8 mouse cellular contexts compared by ENCODE assay signal in the genomic region with DNA sequence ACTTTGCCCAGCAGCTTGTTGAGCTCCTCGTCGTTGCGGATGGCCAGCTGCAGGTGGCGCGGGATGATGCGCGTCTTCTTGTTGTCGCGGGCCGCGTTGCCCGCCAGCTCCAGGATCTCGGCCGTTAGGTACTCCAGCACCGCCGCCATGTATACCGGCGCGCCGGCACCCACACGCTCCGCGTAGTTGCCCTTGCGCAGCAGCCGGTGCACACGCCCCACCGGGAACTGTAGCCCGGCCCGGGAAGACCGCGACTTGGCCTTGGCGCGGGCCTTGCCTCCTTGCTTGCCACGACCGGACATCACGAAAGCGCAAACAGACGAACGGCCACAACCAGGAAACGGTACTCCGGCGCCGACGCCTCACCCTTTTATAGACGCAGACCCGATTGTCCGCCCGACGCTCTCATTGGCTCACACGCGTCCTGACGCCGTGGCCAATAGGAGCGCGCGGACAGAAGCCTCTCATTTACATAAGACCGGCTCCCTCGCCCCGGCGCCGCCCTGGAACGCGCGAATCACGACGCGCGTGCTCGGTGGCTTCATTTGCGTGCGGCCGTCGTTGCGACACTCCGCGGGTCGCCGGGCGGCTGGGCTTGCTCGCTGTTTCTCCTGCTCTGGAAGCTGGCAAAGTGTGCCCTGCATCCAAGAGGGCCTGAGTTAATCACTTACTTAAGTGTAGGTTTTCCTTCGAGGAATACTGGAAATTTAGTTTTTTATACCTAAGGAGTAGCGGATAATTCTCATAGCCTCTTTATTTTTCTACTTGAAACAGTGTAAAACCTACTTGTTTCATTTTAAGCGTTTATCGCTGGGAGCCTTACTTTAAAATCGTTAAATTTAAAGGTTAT. TPM values are rescaled to one million over a fixed set of nuclear protein-coding genes. Genes with fewer than 3 reads are reported as not detected.
A peak's percentile ranks its signal among the peaks of the same experiment; 100 is the strongest.
DNase-seq lines count a peak whose midpoint lies in the region; ATAC-seq lines count a peak whose summit lies in the region.
"Not testable (repeated sequence)": the region's sequence is repeated elsewhere in the genome, so short reads cannot be mapped to it uniquely, and the experiment has no call there.

Hist2h2aa2 (minus strand) TSS at position 328 of the 850 bp plus-strand sequence.

- not testable (repeated sequence) for H3K9me3 ChIP-seq in intestine, embryonic 15.5 days

- H3K4me1 ChIP-seq in intestine, embryonic 15.5 days (replicated peaks), result peaks cover 20% of the 10 kb centered on the region

- ATAC-seq in activated CD4-positive, CD25-positive, alpha-beta regulatory T cell, adult 4 months, result peak; percentile 75
- ATAC-seq in intestine, embryonic 15.5 days, result peak; percentile 83
- peak; percentile 62 for ATAC-seq in megakaryocyte-erythroid progenitor cell, adult 5-6 weeks (replicated peaks; ENCODE audit: low FRiP score, low TSS enrichment, poor library complexity, severe bottlenecking)

- peak within 1 kb of the TSS; percentile 46 for H3K4me2 ChIP-seq in intestine, embryonic 15.5 days (replicated peaks)

- H3K27me3 ChIP-seq in intestine, embryonic 15.5 days (replicated peaks), result not testable (repeated sequence)

- not testable (repeated sequence) for H3K9ac ChIP-seq in intestine, embryonic 15.5 days

- H3K4me3 ChIP-seq in intestine, embryonic 15.5 days (replicated peaks), result peak within 1 kb of the TSS; percentile 31

- intact Hi-C loops in gastrocnemius, postnatal 36 days (cut with DNase I); left cerebral cortex, postnatal 14 days (cut with DNase I): not testable (repeated sequence)

- H3K27ac ChIP-seq in intestine, embryonic 15.5 days, result peak within 1 kb of the TSS; percentile 67

- H3K36me3 ChIP-seq in intestine, embryonic 15.5 days, result not testable (repeated sequence)

- WGBS in intestine, embryonic 15.5 days, result 3% methylated on average over 29 of the region's 85 CpGs

- DNase-seq in embryo, embryonic 11 days, result peak; percentile 81
- peak; percentile 93 to 98 for DNase-seq in gastrocnemius, postnatal 36 days
- DNase-seq in left cerebral cortex, postnatal 14 days (ENCODE audit: low spot score in 2 of 2), result peak; percentile 95 to 99
- DNase-seq in right cerebral cortex, postnatal 36 days (ENCODE audit: low spot score in 2 of 2), result peak; percentile 92 to 94
- peak; percentile 92 to 95 for DNase-seq in urinary bladder, postnatal 4 days (ENCODE audit: low spot score in 2 of 2)

RNA-seq across cellular contexts. Expression of gene Hist2h2aa2, which starts in this region (rescaled TPM):
- 10 to 100 TPM in 1 of 2 experiments, not detected in 1; 86.9 TPM for polyA plus RNA-seq in activated CD4-positive, CD25-positive, alpha-beta regulatory T cell, adult 4 months (2017; shearing (Covaris generic))
- total RNA-seq in gastrocnemius, postnatal 36 days (2021), result 100 to 1,000 TPM; 189 to 208 TPM
- 39.6 and 41.9 TPM in 2 replicates for polyA plus RNA-seq in intestine, embryonic 15.5 days (2015; fragmentation: Nextera tagmentation; extraction: Ambion mirVana)
- total RNA-seq in left cerebral cortex, postnatal 14 days (2021), result 100 to 1,000 TPM; 205 to 244 TPM
- 61.3 and 86.2 TPM in 2 replicates for total RNA-seq in megakaryocyte-erythroid progenitor cell, adult 5-6 weeks (2014; fragmentation: Nextera tagmentation)
- total RNA-seq in megakaryocyte-erythroid progenitor cell, adult 5-6 weeks (2017), result not detected in 2 replicates

Comparison
In these comparisons a context has a peak if more than half of its experiments do, and no peak if none do; other contexts are left out.
1. Peak in every context shown above with its lines: DNase-seq, ATAC-seq, H3K4me3 ChIP-seq and H3K27ac ChIP-seq.